Mouse (Mus musculus) c-Kit-positive CD71-negative TER-119-negative erythroid progenitor cells, embryonic 14.5 days (primary cell): Measurements from ENCODE around the gene Scgb3a1.

ENCODE experiments used
- DNase-seq: peaks from one replicate; pipeline ENCODE4 v3.0.0-alpha.2; 2013; ENCODE audit warnings: low read depth

The Scgb3a1 gene

GRCm38 (mm10) chr11:49663310-49663709 lies at the start of gene Scgb3a1:
Scgb3a1 (plus strand) TSS chr11:49663610.
- DNase-seq, result no peak

GRCm38 (mm10) chr11:49615856-49616725 lies 47.3 kb upstream of the Scgb3a1 start:
- DNase-seq, result no peak

GRCm38 (mm10) chr11:49618476-49618875 lies 44.9 kb upstream of the Scgb3a1 start:
- DNase-seq, result no peak

- DNase-seq, result no peak
These were observed 41.5 kb upstream of the Scgb3a1 start for GRCm38 (mm10) chr11:49621953-49622352.

- DNase-seq, result no peak
These were observed 39.3 kb upstream of the Scgb3a1 start for GRCm38 (mm10) chr11:49624156-49624555.

- no peak for DNase-seq
These were observed 37.5 kb upstream of the Scgb3a1 start for GRCm38 (mm10) chr11:49625863-49626262.

GRCm38 (mm10) chr11:49626748-49627147 lies 36.7 kb upstream of the Scgb3a1 start:
- no peak for DNase-seq

- DNase-seq, result no peak
These were observed 32.3 kb upstream of the Scgb3a1 start for GRCm38 (mm10) chr11:49631154-49631553.

- DNase-seq, result no peak
These were observed 31.2 kb upstream of the Scgb3a1 start for GRCm38 (mm10) chr11:49632256-49632655.

GRCm38 (mm10) chr11:49634101-49634500 lies 29.3 kb upstream of the Scgb3a1 start:
- no peak for DNase-seq

- DNase-seq, result no peak
These were observed 27.7 kb upstream of the Scgb3a1 start for GRCm38 (mm10) chr11:49635671-49636070.

GRCm38 (mm10) chr11:49636449-49636848 lies 27.0 kb upstream of the Scgb3a1 start:
- DNase-seq, result no peak

- DNase-seq, result no peak
These were observed 17.7 kb upstream of the Scgb3a1 start for GRCm38 (mm10) chr11:49645677-49646076.

- peak; percentile 56 for DNase-seq
These were observed 13.1 kb upstream of the Scgb3a1 start for GRCm38 (mm10) chr11:49650113-49650993.

GRCm38 (mm10) chr11:49650994-49651761 lies 12.2 kb upstream of the Scgb3a1 start:
- peak; percentile 32 for DNase-seq

GRCm38 (mm10) chr11:49651762-49652322 lies 11.6 kb upstream of the Scgb3a1 start:
- DNase-seq, result no peak

- peak; percentile 80 for DNase-seq
These were observed 10.9 kb upstream of the Scgb3a1 start for GRCm38 (mm10) chr11:49652401-49653078.

GRCm38 (mm10) chr11:49653079-49653408 lies 10.4 kb upstream of the Scgb3a1 start:
- DNase-seq, result no peak

GRCm38 (mm10) chr11:49654651-49655050 lies 8.8 kb upstream of the Scgb3a1 start:
- no peak for DNase-seq

- no peak for DNase-seq
These were observed 7.9 kb upstream of the Scgb3a1 start for GRCm38 (mm10) chr11:49655501-49655900.

GRCm38 (mm10) chr11:49658065-49658464 lies 5.3 kb upstream of the Scgb3a1 start:
- DNase-seq, result no peak
